Mouse (Mus musculus): Measurements from ENCODE around the gene Lpcat2b.
"Not testable (repeated sequence)": the region's sequence is repeated elsewhere in the genome, so short reads cannot be mapped to it uniquely, and the experiment has no call there.

The Lpcat2b gene

DNA sequence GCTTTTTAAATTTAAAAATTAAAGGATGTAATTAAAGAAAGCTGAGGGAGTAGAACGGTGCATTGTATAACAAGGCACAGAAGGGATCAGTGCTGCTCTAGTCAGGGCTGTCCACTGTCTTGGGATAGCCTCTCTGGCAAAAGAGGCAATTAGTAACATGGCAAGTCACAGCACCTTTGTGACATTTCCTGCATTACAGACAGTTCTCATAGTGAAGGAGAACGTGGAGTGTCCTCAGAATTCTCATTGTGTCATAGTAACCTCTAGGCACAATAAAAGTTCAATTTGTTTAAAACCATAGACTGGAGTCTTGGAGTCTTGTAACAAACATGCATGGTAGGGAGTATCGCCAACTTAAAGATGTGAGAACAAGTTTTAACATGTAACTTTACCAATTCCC is at the start of gene Lpcat2b:
Gene Lpcat2b, plus strand, starts transcription at position 301 of the 400 bp plus-strand sequence.
- no peak for DNase-seq (ENCODE audit: low spot score)

DNA sequence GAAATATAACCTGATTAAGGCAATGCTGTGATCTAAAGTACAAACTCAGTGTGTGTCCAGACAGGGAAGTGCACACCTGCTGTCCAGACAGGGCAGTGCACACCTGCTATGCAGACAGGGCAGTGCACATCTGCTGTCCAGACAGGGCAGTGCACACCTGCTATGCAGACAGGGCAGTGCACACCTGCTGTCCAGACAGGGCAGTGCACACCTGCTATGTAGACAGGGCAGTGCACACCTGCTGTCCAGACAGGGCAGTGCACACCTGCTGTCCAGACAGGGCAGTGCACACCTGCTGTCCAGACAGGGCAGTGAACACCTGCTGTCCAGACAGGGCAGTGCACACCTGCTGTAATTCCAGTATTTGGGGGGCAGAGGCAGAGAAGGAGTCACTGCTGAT is 44.9 kb upstream of the Lpcat2b start:
- DNase-seq (ENCODE audit: low spot score), result not testable (repeated sequence)

DNA sequence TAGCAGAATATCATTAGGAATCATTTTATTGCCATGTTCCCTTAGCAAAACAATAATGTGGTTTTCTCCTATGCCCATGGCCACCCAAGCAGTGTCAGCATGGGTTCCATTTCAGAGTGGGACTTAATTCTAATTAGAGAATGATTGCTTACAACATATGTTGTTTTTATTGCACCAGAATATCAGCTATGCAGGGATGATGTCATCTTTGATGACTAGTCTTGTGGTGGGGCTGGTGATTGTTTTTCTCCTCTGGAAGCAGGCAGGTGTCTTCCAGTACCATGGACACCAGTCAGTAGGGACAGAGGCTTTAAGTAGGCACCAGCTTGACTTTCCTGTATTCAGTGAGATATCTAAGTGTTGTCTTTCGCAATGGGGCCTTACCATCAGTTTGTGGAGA is 43.6 kb upstream of the Lpcat2b start:
- DNase-seq (ENCODE audit: low spot score), result no peak

DNA sequence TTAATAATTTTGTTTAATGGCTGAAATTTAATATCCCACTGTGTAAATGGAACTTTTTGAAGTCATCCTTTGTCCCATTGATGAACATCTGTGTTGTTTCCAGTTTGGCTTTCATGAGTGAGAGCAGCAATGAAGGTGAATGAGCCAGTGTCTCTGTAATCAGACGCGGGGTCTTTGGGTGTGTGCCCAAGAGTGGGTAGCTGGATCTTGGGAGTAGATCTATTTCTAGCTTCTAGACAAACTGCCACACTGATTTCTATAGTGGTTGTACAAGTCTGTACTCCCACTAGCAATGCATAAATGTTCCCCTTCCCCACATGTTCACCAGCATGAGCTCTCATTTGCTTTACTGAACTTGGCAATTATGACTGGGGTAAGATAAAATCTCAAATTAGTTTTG is 42.0 kb upstream of the Lpcat2b start:
- no peak for DNase-seq (ENCODE audit: low spot score)

DNA sequence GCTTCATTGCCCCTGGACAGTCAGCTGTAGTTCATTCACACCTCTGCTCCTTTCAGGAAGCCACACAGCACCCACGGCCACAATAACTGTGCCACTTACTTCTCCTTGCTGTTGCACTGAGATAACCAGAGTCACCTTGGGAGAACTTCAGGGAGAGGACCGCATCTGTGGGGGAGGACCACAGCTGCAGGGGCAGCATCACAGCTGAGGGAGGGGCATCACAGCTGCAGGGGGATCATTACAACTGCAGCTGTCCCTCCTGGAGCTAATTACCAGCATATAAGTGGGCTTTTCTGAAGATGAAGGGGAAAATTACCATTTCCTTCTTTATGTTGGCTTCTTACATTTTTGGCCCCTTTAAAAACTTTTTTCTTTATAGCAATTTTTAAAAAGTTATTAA is 36.9 kb upstream of the Lpcat2b start:
- DNase-seq (ENCODE audit: low spot score), result no peak

DNA sequence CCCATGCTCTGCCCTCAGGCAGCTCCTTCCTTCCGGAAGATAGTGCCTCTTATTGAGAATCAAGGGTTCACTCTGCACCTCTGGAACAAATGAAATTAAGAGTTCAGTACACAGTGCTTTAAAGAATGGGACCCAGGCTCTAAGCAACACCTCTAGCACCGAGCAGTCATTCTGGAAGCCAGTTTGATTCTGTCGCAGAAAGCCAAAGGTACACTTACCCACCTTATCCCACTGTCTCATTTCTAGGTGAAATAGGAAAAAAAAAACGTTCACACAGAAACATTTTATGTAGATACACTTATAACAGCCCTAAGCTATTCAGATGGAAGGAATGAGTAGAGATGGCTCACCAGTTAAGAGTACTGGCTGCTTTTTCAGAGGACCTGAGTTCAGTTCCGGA is 28.9 kb upstream of the Lpcat2b start, which contains the start of gene Ephx4:
Gene Ephx4, plus strand, starts transcription at position 301 of the 400 bp plus-strand sequence.
- no peak for DNase-seq (ENCODE audit: low spot score)

DNA sequence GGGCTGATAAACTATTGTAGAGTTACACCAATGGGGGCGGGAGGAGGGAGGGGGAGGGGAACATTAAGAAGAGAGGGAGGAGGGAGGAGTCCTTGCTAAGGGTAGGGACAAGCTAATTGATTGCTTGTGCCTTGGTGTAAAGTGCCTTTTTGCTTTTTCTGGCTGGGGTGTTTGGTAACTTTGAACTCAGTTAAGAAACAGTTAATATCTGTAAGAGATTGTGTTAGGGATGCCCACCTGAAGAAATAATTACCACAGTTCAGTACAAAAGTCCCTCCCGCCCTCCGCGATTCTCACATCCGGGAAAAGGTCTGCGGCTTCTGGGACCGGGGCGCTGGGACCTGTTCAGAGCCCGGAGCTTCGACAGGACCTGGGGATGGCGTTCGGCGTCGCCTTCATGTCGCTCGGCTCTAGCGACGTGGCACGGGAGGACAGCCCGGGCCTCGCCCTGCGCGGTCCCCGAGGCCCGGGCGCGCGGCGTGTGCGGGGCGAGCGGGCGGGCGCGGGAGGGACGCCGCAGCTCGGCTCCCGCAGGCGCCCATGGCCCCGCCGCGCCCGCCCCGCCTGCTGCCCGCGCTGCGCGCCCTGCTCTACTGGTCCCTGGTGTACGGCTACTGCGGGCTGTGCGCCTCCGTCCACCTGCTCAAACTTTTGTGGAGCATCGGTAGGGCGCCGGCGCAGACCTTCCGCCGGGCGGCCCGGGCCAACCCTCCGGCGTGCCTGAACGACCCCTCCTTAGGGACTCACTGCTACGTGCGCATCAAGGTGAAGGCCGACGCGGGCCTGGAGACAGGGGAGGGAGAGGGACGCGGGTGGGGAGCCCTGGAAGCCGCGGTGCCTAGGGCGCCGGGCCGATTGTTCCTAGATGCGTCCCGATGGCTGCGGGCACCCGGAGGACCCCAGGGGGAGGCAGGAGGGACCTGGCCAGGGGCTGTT is 28.1 kb upstream of the Lpcat2b start:
- no peak for DNase-seq (ENCODE audit: low spot score)

DNA sequence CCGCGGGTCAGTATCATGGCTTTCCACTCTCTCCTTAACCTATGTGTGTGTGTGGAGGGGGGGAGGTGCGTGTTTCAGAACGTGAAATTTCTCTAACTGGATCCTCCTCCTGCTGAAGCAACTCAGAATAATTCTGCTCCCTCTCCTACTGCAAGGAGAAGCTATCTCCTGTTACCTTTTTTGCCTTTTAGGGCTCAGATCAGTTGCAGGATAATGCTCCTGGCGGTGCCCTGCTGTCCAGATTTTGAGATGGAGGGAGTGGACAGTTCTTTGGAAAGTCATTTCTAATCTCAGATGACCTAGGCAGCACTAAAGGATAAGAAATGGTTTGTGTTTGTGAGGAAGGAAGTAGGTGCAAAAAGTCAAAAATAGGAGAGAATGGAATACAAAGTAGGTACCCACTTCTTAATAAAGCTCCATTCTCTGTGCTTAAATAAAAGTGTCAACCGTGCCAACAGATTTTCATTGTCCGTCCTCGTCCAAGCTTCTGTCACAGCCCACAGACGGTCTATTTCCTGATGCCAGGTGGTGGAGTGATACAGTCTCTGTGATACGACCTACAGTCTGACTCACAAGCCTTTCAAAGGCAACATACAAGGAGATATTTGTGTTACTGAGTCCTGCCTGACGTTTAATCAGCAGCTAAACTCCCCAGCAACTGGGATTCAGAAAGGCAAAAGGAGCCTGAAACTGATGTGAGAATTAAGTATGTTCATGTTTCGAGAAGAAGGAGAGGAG is 27.2 kb upstream of the Lpcat2b start:
- no peak for DNase-seq (ENCODE audit: low spot score)

DNA sequence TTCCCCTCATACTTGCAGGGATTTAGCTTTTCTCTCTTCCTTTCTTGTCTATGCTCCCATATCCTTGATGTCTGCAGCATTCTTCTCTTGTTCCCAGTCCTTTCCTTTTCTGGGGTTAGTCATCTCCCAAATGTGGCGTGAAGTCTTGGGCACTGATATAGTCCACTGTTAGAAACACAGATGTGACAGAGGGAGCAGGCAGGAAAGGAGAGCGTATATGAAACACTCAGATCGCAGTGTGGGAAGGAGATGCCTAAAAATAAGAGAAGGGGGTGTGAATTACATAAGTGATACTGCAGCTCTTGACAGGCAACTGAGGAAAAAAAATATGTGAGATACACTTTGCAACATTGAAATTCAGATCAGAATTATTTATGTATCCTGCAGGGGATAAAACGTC is 26.0 kb upstream of the Lpcat2b start:
- DNase-seq (ENCODE audit: low spot score), result no peak

DNA sequence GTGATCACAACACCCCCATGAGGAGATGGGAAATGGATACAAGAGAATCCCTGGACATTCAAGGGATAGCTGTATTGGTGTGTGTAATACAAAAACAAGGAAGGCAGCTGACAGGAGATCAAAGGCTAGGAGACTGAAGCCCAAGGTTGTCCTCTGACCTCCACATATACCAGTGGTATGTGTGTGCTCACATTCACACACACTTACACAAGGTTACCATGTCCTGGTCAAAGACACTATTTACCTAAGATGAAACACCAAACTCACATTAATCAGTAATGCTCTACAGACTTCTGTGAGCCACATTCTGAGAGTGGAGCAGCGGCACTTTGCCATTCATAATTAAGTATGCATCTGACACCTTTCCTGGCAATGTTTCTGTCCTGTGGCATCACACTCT is 21.0 kb upstream of the Lpcat2b start:
- no peak for DNase-seq (ENCODE audit: low spot score)

DNA sequence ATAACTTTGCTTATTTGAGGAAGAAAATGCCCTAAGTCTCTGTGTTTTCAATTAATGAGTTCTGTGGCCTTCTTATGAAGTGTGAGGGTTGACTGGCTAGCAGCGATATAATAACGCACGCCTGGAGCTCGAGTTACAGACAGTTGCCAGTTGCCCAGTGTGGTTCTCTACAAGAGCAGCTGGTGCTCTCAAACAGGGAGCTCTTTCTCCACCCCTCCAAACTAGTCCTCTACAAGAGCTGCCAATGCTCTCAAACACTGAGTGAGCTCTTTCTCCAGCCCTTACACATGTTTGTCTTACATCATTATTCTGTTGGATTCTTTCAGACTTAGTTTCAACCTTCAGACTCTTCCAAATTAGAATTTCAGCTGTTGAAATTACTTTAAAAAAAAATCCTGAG is 20.0 kb upstream of the Lpcat2b start:
- DNase-seq (ENCODE audit: low spot score), result no peak

DNA sequence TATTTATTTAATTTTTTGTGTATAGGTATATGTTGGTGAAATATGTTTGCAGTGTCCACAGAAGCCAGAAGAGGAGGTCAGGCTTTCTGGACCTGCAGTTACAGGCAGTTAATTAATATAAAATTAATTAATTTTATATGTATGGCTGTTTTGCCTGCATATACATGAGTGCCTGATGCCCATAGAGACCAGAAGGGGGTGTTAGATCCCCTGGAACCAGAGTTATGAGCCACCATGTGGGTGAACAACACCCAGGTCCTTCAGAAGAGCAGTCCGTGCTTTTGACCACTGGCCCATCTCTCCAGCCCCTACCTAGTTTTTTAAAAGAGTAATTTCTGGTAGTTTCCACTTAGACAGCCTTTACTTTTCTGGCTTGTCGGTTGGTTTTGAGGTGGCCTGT is 19.1 kb upstream of the Lpcat2b start:
- no peak for DNase-seq (ENCODE audit: low spot score)

DNA sequence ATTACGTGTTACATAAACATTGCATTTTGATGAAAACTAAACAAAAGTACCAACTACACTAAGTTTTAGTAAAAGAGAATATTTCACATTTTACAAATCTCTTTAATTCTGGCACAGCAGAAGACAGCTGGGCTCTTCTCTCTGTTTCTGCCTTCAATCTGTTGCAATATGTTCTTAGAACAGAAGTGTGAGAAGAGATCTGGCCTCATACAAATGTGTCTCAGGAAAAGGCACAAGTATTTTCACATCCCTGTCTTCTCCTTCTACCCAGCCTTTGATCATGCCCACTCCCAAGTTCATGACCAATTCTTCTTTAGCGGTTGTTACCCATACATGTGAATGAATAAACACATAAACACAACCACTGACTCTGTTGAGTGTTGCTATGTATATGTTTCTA is 16.3 kb upstream of the Lpcat2b start:
- no peak for DNase-seq (ENCODE audit: low spot score)

DNA sequence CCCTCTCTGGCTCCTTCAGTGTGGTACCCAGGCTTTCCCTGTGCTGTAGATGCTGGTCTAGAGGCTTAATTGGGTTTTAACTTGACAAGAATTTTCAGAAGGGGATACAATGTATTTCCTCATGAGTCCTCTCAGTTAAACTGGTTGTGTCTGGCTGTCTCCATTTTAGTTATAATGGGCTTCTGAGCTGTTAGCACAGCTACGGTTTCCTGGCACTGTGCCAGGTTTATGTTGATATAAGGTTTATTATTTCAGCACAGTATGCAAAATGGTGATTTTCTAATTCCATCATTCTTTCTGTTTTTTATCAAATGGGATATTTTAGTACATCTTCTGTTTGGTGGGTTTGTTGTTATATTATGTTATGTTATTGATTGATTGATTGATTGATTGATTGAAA is 9.7 kb upstream of the Lpcat2b start:
- no peak for DNase-seq (ENCODE audit: low spot score)

DNA sequence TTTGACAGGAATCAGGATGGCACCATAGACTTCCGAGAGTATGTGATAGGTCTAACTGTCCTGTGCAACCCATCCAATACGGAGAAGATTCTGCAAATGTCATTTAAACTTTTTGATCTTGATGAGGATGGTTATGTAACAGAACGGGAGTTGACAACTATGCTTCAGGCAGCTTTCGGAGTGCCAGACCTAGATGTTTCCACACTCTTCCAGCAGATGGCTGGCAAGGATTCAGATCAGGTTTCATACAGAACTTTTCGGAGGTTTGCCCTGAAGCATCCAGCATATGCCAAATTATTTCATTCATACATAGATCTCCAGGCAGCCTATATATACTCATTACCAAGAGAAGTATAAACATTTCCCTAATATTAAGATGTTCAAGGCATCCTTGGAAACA is 2.7 kb downstream of the Lpcat2b start:
- no peak for DNase-seq (ENCODE audit: low spot score)

DNA sequence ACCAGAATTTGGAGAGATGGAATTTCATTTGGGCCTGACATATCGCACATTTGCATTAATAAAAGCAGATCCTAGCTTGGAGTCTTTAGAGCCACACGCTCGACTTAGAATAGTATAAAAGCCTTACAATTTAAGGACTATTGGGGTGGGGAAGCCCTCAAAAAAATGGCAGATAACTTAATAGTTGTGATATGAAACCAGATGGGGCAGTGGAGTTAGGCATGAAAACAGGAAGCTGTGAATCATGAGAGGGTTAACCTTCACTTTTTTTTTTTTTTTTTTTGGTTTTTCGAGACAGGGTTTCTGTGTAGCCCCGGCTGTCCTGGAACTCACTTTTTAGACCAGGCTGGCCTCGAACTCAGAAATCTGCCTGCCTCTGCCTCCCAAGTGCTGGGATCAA is 4.8 kb downstream of the Lpcat2b start:
- no peak for DNase-seq (ENCODE audit: low spot score)

DNA sequence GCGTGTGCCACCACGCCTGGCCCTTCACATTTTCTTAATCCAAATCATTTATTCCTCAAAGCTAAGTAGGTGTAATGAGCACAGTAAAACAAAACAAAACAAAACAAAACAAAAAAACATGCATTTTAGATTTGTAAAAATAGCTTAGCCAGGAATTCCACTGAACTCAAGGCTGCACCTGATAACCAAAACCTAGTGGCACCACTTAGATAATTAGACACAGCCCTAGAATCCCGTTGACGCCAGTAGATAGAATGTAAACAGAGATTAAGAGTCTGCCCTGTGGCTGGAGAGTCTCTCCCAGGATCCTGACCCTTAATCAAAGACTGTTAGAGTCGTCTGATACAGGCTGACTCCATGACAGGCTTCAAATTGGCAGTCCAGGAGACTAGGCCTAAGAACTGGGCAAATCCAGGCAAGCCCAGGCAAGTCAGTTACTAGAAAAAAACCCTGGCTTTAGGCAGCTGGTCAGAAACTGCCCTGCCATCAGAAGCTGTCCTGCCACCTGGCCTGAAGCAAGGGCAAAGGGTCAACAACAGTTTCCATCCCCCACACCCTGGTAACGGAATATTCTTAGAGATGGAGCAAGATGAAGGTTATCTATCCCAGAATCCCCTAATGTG is 5.3 kb downstream of the Lpcat2b start:
- no peak for DNase-seq (ENCODE audit: low spot score)

DNA sequence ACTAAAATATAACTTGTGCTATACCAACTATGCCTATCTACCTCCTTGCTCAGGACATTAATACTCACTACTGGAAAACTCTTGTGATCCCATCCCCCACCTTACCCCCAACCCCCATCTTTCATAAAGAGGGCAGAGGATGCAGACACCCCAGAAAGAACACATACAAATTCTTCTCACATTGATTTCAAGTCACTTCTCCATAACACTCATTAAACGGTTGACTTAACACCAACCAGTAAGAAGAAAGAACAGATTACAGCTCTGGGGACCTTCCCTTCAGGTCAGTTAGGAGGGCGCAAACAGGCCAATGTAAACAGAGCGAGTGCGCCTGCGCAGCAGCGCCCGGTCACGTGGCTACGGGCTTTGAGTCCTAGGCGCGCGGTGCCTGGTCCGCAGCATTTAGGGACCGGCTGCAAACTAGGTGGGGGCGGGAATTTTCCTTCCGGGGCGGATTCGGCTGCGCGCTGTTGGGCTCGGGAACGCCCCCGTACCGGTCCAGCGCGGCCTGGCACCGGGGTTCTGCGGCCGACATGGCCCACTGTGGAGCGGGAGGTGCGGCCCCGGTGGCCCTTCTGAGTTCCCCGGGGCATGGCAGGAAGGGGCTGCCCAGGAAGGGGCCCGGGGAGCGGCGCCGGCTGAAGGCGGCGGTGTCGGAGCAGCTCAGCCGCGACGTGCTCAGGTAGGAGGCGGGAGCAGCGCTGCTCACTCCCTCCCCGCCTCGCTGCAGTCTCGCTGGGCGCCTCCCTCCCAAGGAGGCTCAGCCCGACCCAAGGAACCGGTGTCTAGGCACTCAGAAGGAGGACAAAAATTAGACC is 6.3 kb downstream of the Lpcat2b start, which contains the start of gene Btbd8:
Gene Btbd8, plus strand, starts transcription at position 534 of the 818 bp plus-strand sequence.
- peak; percentile 67 for DNase-seq (ENCODE audit: low spot score)

DNA sequence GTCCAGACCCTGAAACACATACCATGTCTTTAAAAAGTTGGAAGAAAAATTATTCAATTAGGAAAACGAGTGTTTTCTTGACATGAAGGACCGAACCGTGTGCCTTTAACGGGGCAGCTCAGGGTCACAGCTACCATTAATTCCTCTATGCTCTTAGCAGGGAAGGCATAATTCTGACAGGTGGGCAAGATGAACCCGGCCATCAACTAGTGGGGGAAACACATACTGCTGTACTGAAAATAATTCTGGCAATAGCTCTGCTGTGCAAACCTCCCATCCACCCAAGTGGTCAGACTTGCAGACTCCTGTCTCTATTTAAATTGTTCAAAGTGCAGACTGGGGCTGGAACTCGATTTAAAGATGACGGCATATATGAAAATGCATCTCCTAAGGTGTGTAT is 7.0 kb downstream of the Lpcat2b start:
- DNase-seq (ENCODE audit: low spot score), result no peak

DNA sequence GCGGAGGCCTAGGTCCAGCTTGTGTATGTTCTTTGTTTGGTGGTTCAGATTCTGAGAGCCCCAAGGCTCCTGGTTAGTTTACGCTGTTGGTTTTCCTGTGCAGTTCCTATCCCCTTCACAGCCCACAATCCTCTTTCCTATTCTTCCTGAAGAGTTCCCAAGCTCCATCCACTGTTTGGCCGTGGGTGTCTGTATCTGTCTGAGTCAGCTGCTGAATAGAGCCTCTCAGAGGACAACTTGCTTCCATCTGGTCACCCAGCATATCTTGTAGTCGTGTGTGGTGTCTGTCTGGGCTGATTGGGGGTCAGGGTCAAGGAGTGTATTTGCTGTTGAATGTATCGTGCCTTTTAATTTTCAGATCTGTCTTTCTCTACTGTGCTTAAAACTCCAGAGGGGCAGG is 10.5 kb downstream of the Lpcat2b start:
- DNase-seq (ENCODE audit: low spot score), result no peak

DNA sequence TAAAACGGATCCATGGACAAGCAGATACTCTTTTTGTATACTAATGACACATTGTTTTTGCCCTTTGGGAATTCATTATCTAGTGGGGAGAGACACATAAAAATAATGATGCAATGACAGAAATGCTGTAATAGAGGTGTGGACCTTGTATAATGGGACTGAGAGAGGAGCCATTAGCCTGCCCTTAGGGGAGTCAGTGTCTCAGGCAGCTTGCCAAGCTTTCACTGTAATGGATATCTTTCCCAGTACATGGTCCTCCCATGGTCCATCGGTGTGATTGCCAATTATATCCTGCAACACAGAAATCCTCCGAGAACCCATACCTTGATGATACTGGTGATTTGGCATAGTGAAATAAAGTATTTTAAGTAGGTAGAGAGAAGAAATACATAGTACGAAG is 12.9 kb downstream of the Lpcat2b start:
- DNase-seq (ENCODE audit: low spot score), result no peak

DNA sequence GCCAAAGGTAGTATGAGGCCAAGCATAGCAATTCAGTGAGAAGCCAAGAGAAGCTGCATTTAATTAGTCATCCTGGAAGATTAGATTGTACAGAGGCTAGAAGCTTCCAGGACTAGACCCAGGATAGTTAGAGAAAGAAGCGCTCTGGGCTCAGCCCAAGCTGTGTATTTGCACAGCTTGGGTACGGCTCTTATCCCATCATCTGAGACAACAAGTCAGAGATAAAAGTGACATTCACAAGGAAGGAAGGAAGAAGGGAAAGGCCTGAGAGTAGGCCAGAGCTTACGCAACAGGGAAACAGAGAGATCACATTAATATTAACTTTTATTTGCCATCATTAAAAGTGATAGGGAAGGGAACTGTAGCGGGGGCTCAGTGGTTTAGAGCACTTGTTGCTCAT is 16.6 kb downstream of the Lpcat2b start:
- no peak for DNase-seq (ENCODE audit: low spot score)

Measured in urinary bladder, postnatal 10 days (tissue).